Mouse (Mus musculus): Measurements from ENCODE around the gene Prkcb.
A peak's percentile ranks its signal among the peaks of the same experiment; 100 is the strongest.

The Prkcb gene

GRCm38 (mm10) chr7:122558085-122558811, 269.7 kb downstream of the Prkcb start:
- DNase-seq = no peak

DNA sequence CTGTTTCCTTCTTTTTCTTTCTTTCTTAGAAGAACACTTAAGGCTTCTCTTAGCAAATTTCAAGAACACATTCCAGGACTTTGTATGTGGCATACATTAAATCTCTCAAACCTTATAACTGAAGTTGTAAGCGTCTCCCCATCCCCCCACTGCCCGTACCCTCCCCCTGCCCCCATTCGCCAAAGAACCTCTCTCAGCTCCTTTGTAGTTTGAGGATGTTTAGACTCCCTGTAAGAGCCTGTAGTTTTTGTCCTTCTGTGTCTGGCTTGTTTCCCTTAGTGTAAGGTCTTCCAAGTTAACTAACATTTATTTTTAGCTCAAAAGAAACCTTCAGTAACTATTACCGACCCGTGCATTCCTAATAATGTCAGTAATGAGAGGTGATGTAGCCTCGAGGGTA, 270.4 kb downstream of the Prkcb start:
- DNase-seq = no peak

- peak; percentile 9 for DNase-seq
Measured at GRCm38 (mm10) chr7:122562586-122562985, 274.0 kb downstream of the Prkcb start.

GRCm38 (mm10) chr7:122565371-122565770, 276.8 kb downstream of the Prkcb start:
- no peak for DNase-seq

- no peak for DNase-seq
Measured at GRCm38 (mm10) chr7:122566011-122566410, 277.5 kb downstream of the Prkcb start.

DNA sequence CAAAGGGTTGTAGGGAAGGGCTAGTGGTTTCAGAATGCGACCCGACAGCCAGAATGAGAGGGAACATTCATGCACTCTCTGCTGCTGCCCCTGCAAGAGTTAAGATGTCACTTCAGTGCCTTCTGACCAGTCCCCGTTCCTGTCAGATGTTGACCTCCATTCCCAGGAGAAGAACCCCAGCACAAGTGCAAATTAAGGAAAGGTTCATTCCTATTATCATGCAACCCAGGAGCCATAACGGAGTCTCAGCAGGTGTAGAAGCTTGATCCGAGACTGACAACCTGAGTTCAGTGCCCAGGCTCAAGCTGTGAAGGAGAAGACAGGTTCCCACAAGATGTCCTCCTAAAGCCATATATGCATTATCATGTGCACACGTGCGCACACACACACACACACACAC, 280.2 kb downstream of the Prkcb start:
- no peak for DNase-seq

- no peak for DNase-seq
Measured at GRCm38 (mm10) chr7:122570407-122570806, 281.9 kb downstream of the Prkcb start.

- DNase-seq = no peak
Measured at GRCm38 (mm10) chr7:122573101-122573635, 284.6 kb downstream of the Prkcb start.

DNA sequence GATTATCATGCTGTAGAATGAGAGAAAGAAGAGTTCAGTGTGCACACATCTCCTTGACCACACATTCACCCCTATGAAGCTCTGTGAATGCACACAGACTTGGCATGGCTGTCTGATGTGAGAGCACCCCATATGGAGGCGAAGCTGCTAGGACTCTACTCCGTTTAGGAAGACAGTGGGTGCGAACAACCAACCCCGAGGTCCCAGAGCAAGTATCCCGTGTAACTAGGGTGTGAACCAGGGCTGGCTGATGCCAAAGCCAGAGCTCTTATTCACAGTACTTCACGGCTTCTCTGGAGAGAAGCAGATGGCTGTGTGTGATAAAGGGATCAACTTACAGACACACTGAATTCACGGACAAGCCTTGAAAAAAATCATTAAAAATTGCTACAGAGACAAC, 285.9 kb downstream of the Prkcb start:
- DNase-seq = no peak

GRCm38 (mm10) chr7:122575056-122575455, 286.5 kb downstream of the Prkcb start:
- DNase-seq = no peak

- peak; percentile 55 for DNase-seq
Measured at GRCm38 (mm10) chr7:122575506-122575905, 287.0 kb downstream of the Prkcb start.

- DNase-seq = no peak
Measured at GRCm38 (mm10) chr7:122577571-122577970, 289.0 kb downstream of the Prkcb start.

DNA sequence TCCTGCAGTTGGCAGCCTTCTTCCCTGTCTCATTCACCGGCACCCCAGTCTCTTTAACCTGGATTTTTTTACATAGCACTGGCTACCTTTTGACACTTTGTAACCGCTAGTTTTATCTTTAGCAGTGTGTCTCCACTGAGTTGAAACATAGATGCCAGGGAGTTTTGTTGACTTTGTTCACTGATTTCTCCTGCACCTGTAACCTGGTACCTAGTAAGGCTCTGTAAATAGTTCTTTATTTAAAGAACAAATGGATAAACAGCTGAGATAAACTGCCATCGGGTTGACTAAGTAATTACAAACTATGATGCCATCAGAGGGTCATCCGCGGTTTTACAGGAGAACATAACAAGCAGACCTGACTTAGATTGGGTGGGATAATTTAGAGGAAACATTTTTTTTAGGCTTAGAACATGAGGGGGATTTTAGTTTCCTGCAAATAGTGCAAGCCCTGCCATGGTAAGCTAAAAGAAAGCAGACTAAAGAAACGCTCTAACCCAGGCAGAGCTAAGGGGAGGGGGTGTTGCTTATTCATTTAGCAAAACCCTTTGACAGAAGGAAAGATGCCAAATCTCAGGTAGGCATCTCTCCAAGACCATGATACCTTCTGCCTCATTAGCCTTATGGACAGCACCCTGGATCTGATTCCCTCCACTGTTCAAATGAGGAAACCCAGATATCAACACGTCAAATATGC, 291.1 kb downstream of the Prkcb start:
- no peak for DNase-seq

- no peak for DNase-seq
Measured at GRCm38 (mm10) chr7:122580158-122580475, 291.6 kb downstream of the Prkcb start.

DNA sequence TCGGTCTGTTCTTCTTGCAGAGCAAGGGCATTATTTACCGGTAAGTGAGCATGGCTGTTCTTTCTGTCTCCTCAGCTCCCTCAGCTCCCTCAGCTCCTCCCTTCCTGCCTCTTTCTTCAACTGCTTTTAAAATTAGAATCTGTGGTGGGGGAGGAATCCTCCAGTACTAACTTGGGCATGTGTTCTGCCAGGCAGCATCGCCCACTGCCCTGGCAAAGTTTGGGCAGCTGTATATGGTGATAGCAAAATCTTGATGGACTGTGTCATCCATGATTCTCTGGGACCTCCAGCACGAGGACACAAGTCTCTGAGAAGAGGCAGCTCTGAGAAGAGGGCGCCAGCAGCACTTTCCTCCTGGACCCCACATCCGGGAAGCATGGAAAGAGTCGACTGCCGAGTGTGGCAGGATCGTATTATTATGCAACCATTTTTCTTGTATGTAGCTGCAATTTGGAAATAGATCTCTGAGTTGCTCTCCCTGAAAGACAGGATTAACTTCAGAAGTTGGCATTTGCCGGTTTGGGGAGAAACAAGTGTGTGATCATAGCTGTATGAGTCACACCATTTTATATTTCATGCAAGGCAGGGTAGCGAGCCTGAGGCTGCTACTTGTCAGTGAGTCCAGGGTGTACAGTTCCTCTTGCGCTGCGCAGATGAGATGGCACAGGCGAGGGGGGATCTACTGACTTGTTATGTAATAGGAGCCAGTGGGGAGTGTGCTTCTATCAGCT, 296.0 kb downstream of the Prkcb start:
- DNase-seq = no peak

- DNase-seq = no peak
Measured at GRCm38 (mm10) chr7:122595897-122596296, 307.3 kb downstream of the Prkcb start.

DNA sequence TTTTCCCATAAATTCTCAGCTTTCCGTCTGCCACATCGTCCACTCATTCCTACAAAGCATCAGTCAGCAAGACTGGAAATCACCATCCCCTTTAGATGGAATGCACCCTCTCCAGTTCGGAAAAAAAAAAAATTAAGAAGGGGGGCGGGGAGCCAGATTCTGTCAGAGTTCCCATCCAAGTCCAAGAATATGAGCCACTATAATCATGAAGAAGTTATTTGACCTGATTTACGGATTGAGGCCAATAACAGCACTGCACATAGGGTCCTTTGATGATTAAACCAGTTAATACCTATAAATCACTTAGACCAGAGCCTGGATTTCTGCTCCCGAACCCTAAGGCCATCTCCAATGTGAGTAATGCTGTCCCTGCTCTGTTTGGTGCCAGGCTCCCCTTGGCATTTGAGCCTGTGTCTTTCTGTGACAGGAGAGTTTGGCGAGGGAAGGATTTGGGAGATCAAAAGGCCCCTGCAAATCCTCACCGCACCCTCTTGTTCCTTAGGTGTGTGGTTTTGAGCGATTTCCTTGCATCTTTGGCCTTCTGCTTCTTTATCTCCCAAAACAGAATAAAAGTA, 308.1 kb downstream of the Prkcb start:
- no peak for DNase-seq

GRCm38 (mm10) chr7:122597313-122597712, 308.8 kb downstream of the Prkcb start:
- no peak for DNase-seq

GRCm38 (mm10) chr7:122600856-122601255, 312.3 kb downstream of the Prkcb start:
- no peak for DNase-seq

DNA sequence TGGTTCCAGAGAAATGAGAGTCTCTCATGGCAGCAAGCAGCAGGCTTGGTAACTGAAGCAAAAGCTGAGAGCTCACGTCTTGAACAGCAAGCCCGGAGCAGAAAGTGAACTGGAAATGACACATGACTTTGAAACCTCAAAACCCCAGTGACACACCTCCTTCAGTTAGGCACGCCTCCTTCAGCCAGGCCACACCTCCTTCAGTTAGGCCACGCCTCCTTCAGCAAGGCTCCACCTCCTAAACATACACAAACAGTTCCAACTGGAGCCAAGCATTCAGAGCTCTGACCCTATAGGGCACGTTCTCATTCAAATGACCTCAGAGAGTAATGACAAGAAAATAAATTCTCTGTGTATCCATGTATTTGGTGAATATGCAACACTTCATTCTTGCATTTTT, 316.5 kb downstream of the Prkcb start:
- no peak for DNase-seq

- DNase-seq = no peak
Measured at GRCm38 (mm10) chr7:122609420-122609819, 320.9 kb downstream of the Prkcb start.

DNA sequence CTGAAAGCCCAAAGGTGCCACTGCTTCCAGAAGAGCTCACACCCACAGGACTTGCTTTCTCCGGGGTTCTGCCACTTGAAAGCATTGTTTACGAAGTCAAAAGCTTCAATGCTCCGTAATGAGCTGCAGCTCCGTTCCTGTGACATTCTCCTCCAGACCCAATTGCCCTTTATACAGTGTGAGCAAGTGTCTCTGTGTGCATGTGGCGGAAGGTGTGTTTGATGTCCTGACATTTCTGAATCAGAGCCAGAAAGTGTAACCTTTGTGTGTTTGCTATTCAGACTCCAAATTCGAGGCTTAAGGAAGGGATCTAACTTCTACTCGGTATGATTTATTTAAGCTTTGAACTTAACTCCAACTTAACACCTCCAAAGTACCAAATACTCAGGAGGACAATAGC, 321.6 kb downstream of the Prkcb start:
- DNase-seq = no peak

DNA sequence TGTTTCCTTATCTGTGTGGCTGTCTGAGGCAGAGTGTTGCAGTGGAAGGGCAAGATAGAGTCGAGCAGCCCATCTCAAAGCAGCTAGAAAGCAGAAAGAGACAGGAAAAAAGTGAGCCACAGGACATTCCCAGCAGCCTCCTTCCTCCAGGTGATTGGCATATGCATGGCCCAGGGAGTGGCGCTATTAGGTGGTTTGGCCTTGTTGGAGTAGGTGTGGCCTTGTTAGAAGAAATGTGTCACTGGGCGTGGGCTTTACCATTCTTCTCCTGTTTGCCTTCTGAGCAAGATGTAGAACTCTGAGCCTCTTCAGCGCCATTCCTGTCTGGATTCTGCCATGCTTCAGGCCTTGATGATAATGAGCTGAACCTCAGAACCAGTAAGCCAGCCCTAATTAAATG, 325.3 kb downstream of the Prkcb start:
- DNase-seq = no peak
